24 mouse cellular contexts compared by ENCODE assay signal in the genomic region with DNA sequence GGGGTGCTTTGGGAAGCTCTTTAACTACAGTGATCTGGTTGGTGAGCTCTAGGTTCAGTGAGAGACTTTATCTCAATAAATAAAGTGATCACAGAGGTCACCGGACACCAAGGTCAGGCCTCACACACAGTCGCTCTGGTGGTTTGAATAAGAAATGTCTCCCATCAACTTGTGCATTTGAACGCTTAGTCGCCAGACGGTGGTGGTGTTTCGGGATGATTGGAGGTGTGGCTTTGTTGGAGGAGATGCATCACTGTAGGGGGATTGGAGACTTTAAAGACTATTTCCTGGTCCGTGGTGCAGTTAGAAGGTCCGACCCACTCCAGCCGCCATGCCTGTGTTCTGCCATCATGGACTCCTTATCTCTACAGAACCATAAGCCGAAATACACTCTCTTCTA.
"Had no signal": no experiment of that assay in that cellular context is flagged by ENCODE, and none has a peak within 500 bp of the region (broad histone marks: within the 10 kb centered on the region; RNA-seq: fewer than 3 reads in every experiment).

No protein-coding gene starts in this region.

- H3K9me3 ChIP-seq: heart, embryonic 10.5 days; heart, embryonic 13.5 days; heart, embryonic 15.5 days; hindbrain, embryonic 13.5 days; hindbrain, embryonic 15.5 days; limb, embryonic 13.5 days; limb, embryonic 15.5 days; liver, embryonic 12.5 days had no signal

- H3K27me3 ChIP-seq: heart, embryonic 13.5 days; heart, embryonic 15.5 days; hindbrain, embryonic 13.5 days; hindbrain, embryonic 15.5 days; limb, embryonic 13.5 days; limb, embryonic 15.5 days; liver, embryonic 12.5 days had no signal

- H3K4me2 ChIP-seq: heart, embryonic 13.5 days; heart, embryonic 15.5 days; hindbrain, embryonic 13.5 days; hindbrain, embryonic 15.5 days; limb, embryonic 13.5 days; limb, embryonic 15.5 days; liver, embryonic 12.5 days had no signal

- H3K27ac ChIP-seq: gastrocnemius, adult 2 months; heart, embryonic 10.5 days; heart, embryonic 13.5 days; heart, embryonic 15.5 days; hindbrain, embryonic 13.5 days; hindbrain, embryonic 15.5 days; hindbrain, postnatal 0 days; limb, embryonic 13.5 days; limb, embryonic 15.5 days; liver, embryonic 12.5 days; liver, embryonic 14.5 days had no signal

- ATAC-seq: hindbrain, postnatal 0 days; intestine, postnatal 0 days; liver, embryonic 12.5 days had no signal

- DNase-seq: gastrocnemius, adult 2 months; gastrocnemius, postnatal 10 days; gastrocnemius, postnatal 25 days; heart, adult 18-20 months; heart, postnatal 14 days; heart, postnatal 36 days; kidney, adult 18-20 months; kidney, adult 8-10 months; kidney, postnatal 10 days; kidney, postnatal 25 days; layer of hippocampus, adult 9-11 months; layer of hippocampus, postnatal 36 days; left cerebral cortex, postnatal 4 days had no signal

- H3K4me3 ChIP-seq: gastrocnemius, adult 2 months; heart, embryonic 10.5 days; heart, embryonic 13.5 days; heart, embryonic 15.5 days; hindbrain, embryonic 13.5 days; hindbrain, embryonic 15.5 days; limb, embryonic 13.5 days; limb, embryonic 15.5 days; liver, embryonic 12.5 days had no signal

- H3K9ac ChIP-seq: heart, embryonic 13.5 days; heart, embryonic 15.5 days; hindbrain, embryonic 13.5 days; hindbrain, embryonic 15.5 days; limb, embryonic 13.5 days; limb, embryonic 15.5 days; liver, embryonic 12.5 days; liver, embryonic 14.5 days had no signal

- H3K4me1 ChIP-seq: heart, embryonic 10.5 days; heart, embryonic 13.5 days; heart, embryonic 15.5 days; hindbrain, embryonic 13.5 days; hindbrain, embryonic 15.5 days; limb, embryonic 13.5 days; limb, embryonic 15.5 days; liver, embryonic 12.5 days had no signal

- H3K36me3 ChIP-seq: heart, embryonic 10.5 days; heart, embryonic 13.5 days; heart, embryonic 15.5 days; hindbrain, embryonic 13.5 days; hindbrain, embryonic 15.5 days; limb, embryonic 13.5 days; limb, embryonic 15.5 days; liver, embryonic 12.5 days had no signal
